Mouse (Mus musculus): ENCODE data around the gene Dip2a. TPM values are rescaled to one million over a fixed set of nuclear protein-coding genes. Genes with fewer than 3 reads are reported as not detected.

Gene Dip2a
- polyA plus RNA-seq (2015; fragmentation: Nextera tagmentation; extraction: Ambion mirVana): 4.0 and 4.5 TPM in 2 replicates

DNA sequence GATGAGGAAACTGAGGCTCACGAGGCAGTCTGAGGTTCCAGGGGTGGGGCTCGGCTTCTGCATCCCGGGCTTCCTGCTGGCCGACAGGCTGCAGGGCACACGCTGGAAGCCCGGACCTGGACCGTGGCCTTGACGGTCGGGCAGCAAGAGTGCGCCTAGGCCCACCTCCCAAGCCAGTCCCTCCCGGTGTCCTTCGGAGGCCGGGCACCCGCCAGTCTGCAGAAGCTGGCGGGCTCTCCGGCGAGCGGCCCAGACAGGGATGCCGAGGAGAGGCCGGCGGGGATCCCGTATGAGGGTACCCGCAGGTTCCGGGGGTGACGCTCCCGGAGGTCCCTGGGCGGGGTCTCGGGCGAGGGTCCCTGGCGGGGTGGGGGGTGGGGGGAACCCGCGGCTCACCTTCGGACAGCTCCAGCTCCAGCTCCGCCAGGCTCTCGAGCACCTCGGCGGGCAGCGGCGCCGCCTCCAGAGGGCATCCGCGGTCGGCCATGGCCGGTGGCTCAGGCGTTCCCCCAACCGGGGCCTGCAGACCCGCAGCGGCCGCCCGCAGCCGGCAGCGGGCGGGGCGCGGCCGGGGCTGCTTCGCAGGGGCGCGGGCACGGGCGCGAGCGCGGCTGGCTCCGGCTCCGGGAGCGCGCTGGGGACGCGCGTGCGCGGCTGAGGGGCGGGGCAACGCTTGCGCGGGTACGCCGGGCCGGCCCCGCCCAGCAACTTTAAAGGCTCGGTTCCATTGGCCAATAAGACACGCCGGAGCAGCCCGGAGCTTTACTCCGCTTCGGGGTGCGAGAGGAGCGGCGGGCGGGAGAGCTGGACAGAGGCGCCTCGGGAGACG, at the start of gene Dip2a:
Gene Dip2a (minus strand): TSS at position 581 of the 829 bp plus-strand sequence.
- Histone ChIP-seq H3K4me3 (ENCODE audit: low read depth, low read length) (peak within 1 kb of the TSS; percentile 95), H3K4me1 (replicated peaks; ENCODE audit: control insufficient read depth, insufficient read depth) (no peaks in the 10 kb centered on the region), H3K4me2 (replicated peaks; ENCODE audit: low read depth) (peak within 1 kb of the TSS; percentile 86), H3K9ac (ENCODE audit: low read length) (peak within 1 kb of the TSS; percentile 93), H3K9me3 (ENCODE audit: control insufficient read depth, low read length) (no peaks in the 10 kb centered on the region), H3K27ac (replicated peaks) (peak within 1 kb of the TSS; percentile 86), H3K27me3 (ENCODE audit: control insufficient read depth, insufficient read depth, low read length) (no peaks in the 10 kb centered on the region), H3K36me3 (ENCODE audit: control insufficient read depth, insufficient read depth, low read length) (no peaks in the 10 kb centered on the region)
- WGBS: under 1% methylated on average over 87 of the region's 94 CpGs
- ATAC-seq (ENCODE audit: low FRiP score, low TSS enrichment) (peak; percentile 92), DNase-seq (ENCODE audit: low spot score) (peak; percentile 94)
- TF ChIP-seq CTCF (IDR thresholded peaks at IDR 0.05; ENCODE audit: low read depth): peak; percentile 32
- no peak for TF ChIP-seq EP300 (optimal IDR thresholded peaks at IDR 0.05)

DNA sequence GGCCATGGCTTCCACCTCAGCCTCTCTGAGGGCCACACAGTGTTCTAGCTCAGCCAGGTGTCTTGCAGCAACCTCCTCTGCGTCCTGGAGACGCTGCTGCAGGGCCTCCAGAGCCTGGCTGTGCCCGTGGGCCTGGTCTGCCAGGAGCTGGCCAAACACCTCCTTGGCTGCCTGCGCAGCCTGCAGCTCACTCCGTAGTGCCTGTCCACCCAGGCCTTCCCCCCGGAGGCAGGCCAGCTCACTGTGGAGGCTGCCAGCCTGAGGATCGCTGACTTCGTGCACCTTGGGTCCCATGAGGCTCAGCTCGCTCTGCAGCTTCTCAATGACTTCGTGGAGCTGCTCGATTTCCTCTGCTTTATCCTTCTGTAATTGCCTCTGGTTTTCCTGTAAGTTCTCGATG, 47.5 kb upstream of the Dip2a start:
- Histone ChIP-seq H3K9ac (ENCODE audit: low read length) (no peak overlapping the region), H3K4me3 (ENCODE audit: low read depth, low read length) (no peak overlapping the region), H3K4me2 (replicated peaks; ENCODE audit: low read depth) (no peak overlapping the region), H3K27me3 (ENCODE audit: control insufficient read depth, insufficient read depth, low read length) (no peaks in the 10 kb centered on the region), H3K4me1 (replicated peaks; ENCODE audit: control insufficient read depth, insufficient read depth) (no peaks in the 10 kb centered on the region), H3K27ac (replicated peaks) (no peak overlapping the region), H3K36me3 (ENCODE audit: control insufficient read depth, insufficient read depth, low read length) (peaks cover 25% of the 10 kb centered on the region), H3K9me3 (ENCODE audit: control insufficient read depth, low read length) (no peaks in the 10 kb centered on the region)
- WGBS: 93% methylated on average over 12 of the region's 12 CpGs
- ATAC-seq (ENCODE audit: low FRiP score, low TSS enrichment): no peak
- DNase-seq (ENCODE audit: low spot score): no peak
- TF ChIP-seq CTCF (IDR thresholded peaks at IDR 0.05; ENCODE audit: low read depth): no peak
- TF ChIP-seq EP300 (optimal IDR thresholded peaks at IDR 0.05): no peak

DNA sequence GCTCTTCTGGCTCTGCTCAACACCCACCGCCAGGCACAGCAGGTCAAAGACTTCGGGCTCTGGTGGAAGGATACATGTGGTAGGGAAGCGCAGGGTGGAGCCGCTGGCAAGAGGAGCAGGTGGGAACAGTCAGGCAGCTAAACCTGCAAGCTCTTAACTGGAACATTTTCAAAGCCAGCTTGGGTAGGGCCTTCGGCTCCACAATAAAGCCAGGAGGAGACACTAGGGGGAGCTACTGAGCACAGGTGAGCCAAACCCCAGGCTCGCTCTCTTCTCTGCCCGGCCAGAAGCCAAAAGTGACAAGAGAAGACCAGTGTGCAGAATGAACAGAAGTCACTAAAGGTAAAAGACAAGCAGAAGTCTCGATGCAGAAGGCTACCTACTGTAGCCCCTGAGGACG, 46.7 kb upstream of the Dip2a start:
- Histone ChIP-seq H3K4me3 (ENCODE audit: low read depth, low read length) (no peak overlapping the region), H3K27me3 (ENCODE audit: control insufficient read depth, insufficient read depth, low read length) (no peaks in the 10 kb centered on the region), H3K27ac (replicated peaks) (no peak overlapping the region), H3K36me3 (ENCODE audit: control insufficient read depth, insufficient read depth, low read length) (peaks cover 29% of the 10 kb centered on the region), H3K4me1 (replicated peaks; ENCODE audit: control insufficient read depth, insufficient read depth) (no peaks in the 10 kb centered on the region), H3K9me3 (ENCODE audit: control insufficient read depth, low read length) (no peaks in the 10 kb centered on the region), H3K9ac (ENCODE audit: low read length) (no peak overlapping the region), H3K4me2 (replicated peaks; ENCODE audit: low read depth) (no peak overlapping the region)
- WGBS: 82% methylated on average over 9 of the region's 9 CpGs
- no peak for TF ChIP-seq EP300 (optimal IDR thresholded peaks at IDR 0.05)
- peak; percentile 59 for TF ChIP-seq CTCF (IDR thresholded peaks at IDR 0.05; ENCODE audit: low read depth)
- DNase-seq (ENCODE audit: low spot score) (peak; percentile 21), ATAC-seq (ENCODE audit: low FRiP score, low TSS enrichment) (no peak)

DNA sequence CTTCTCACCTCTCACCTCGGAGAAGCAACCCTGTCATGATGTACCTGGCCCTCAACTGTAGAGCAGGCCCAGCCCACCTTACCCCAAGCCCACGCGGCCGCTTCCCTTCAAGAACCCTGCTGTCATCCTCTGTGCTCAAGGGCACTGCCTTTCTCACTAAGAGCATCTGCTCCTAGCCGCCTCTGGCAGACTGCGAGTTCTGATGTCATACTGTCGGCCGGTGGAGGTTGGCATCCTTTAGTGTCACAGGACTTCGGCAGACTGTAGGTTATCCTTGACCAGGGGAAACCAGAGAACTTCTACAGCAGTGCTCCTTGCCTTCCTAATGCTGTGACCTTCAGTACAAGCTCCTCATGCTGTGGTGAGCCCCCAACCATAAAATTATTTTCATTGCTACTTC, 46.1 kb upstream of the Dip2a start:
- H3K9ac ChIP-seq (ENCODE audit: low read length): no peak overlapping the region
- H3K4me2 ChIP-seq (replicated peaks; ENCODE audit: low read depth): no peak overlapping the region
- 94% methylated on average over 9 of the region's 9 CpGs for WGBS
- ATAC-seq (ENCODE audit: low FRiP score, low TSS enrichment) (no peak), DNase-seq (ENCODE audit: low spot score) (no peak)
- no peak overlapping the region for H3K27ac ChIP-seq (replicated peaks)
- no peaks in the 10 kb centered on the region for H3K4me1 ChIP-seq (replicated peaks; ENCODE audit: control insufficient read depth, insufficient read depth)
- TF ChIP-seq CTCF (IDR thresholded peaks at IDR 0.05; ENCODE audit: low read depth) (no peak), EP300 (optimal IDR thresholded peaks at IDR 0.05) (no peak)
- no peaks in the 10 kb centered on the region for H3K9me3 ChIP-seq (ENCODE audit: control insufficient read depth, low read length)
- H3K27me3 ChIP-seq (ENCODE audit: control insufficient read depth, insufficient read depth, low read length): no peaks in the 10 kb centered on the region
- H3K4me3 ChIP-seq (ENCODE audit: low read depth, low read length): no peak overlapping the region
- peaks cover 34% of the 10 kb centered on the region for H3K36me3 ChIP-seq (ENCODE audit: control insufficient read depth, insufficient read depth, low read length)

DNA sequence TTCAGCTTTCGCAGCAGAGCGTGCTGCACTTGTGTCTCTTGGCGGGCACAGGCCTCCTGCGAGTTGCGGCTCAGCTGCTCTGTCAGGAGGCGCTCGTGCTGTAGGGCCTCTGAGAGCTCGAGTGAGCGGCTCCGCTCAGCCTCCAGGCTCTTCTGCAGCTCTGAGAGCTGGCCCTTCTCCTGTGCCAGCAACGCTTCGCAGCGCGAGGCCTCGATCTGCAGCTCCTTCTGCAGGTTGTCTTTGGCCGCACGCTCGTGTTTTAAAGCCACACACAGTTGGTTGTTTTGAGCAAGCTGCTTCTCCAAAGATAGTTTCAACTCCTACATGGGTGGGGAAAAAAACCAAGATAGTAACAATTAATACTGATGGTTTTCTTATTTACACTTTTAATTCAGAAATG, 29.9 kb upstream of the Dip2a start:
- no peak overlapping the region for H3K9ac ChIP-seq (ENCODE audit: low read length)
- no peak for ATAC-seq (ENCODE audit: low FRiP score, low TSS enrichment)
- no peak overlapping the region for H3K27ac ChIP-seq (replicated peaks)
- H3K27me3 ChIP-seq (ENCODE audit: control insufficient read depth, insufficient read depth, low read length): no peaks in the 10 kb centered on the region
- DNase-seq (ENCODE audit: low spot score): no peak
- no peak for TF ChIP-seq EP300 (optimal IDR thresholded peaks at IDR 0.05)
- no peak for TF ChIP-seq CTCF (IDR thresholded peaks at IDR 0.05; ENCODE audit: low read depth)
- no peak overlapping the region for H3K4me3 ChIP-seq (ENCODE audit: low read depth, low read length)
- 95% methylated on average over 18 of the region's 18 CpGs for WGBS
- H3K4me1 ChIP-seq (replicated peaks; ENCODE audit: control insufficient read depth, insufficient read depth): no peaks in the 10 kb centered on the region
- H3K36me3 ChIP-seq (ENCODE audit: control insufficient read depth, insufficient read depth, low read length): peaks cover 17% of the 10 kb centered on the region
- H3K4me2 ChIP-seq (replicated peaks; ENCODE audit: low read depth): no peak overlapping the region
- H3K9me3 ChIP-seq (ENCODE audit: control insufficient read depth, low read length): no peaks in the 10 kb centered on the region

DNA sequence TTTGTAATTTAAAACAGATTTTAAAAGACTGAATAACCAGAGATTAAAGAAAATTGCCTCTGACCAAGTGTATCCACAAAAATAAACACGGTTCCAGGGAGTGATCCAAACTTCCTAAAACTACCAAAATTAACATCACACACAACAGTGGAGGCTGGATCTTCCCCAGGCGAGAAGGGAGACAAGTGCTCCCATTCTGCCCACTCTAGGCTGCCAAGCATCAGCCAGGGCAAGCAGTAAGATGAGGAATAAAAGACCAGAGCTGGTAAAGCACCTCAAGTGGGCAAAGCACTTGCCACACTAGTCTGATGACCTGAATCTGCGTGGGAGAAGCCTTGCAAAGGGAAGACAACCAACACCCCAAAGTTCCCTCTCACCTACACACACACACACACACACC, 26.6 kb upstream of the Dip2a start:
- no peak for DNase-seq (ENCODE audit: low spot score)
- H3K36me3 ChIP-seq (ENCODE audit: control insufficient read depth, insufficient read depth, low read length): peaks cover 23% of the 10 kb centered on the region
- H3K4me2 ChIP-seq (replicated peaks; ENCODE audit: low read depth): no peak overlapping the region
- no peaks in the 10 kb centered on the region for H3K9me3 ChIP-seq (ENCODE audit: control insufficient read depth, low read length)
- no peak overlapping the region for H3K4me3 ChIP-seq (ENCODE audit: low read depth, low read length)
- H3K9ac ChIP-seq (ENCODE audit: low read length): no peak overlapping the region
- TF ChIP-seq CTCF (IDR thresholded peaks at IDR 0.05; ENCODE audit: low read depth) (no peak), EP300 (optimal IDR thresholded peaks at IDR 0.05) (no peak)
- no peaks in the 10 kb centered on the region for H3K27me3 ChIP-seq (ENCODE audit: control insufficient read depth, insufficient read depth, low read length)
- no peak for ATAC-seq (ENCODE audit: low FRiP score, low TSS enrichment)
- 81% methylated on average over 3 of the region's 3 CpGs for WGBS
- H3K4me1 ChIP-seq (replicated peaks; ENCODE audit: control insufficient read depth, insufficient read depth): no peaks in the 10 kb centered on the region
- H3K27ac ChIP-seq (replicated peaks): no peak overlapping the region
